Mouse (Mus musculus): ENCODE measurements at regions not wholly inside any gene's neighbourhood (a gene's known extent, or its start where the extent isn't known, plus 50 kb on each side); places are given as distances from the start of the nearest gene placed in this dataset.
A peak's percentile ranks its signal among the peaks of the same experiment; 100 is the strongest.

DNA sequence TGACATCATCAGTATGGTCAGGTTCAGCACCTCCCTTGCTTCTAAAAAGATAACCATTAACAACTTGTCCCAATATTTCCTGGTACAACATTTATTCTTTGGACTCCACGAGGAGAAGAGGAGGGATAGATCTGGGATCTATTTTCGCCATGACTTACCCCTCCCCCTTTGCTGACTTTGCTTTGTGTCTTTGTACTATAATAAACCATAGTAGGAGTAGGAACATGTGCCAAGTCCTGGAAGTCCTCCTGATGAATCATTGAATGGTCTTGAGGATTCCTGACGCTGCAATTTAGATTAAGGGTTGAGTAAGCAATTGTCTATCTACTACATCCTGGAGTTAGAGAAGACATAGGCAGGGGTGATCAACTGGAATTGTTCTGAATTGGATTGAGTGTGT, 71.2 kb downstream of the Rbm11 start:
- DNase-seq (ENCODE audit: low read depth, low spot score): no peak

DNA sequence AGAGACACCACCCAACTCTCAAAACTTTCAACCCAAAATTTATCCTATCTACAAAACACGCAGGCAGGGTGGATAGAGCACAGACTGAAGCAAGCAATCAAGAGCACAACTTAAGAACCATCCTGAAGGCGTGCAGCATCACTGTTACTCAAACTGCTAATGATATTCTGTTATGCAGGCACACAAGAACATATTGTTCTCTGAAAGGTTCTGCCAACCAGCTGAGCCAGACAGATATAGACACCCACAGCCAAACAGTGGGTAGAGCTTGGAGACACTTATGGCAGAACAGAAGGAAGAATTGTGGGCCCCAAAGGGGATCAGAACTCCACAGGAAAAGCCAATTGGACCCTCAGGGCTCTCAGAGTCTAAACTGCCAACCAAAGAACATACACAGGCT, 74.9 kb downstream of the Rbm11 start:
- peak; percentile 76 for DNase-seq (ENCODE audit: low read depth, low spot score)

DNA sequence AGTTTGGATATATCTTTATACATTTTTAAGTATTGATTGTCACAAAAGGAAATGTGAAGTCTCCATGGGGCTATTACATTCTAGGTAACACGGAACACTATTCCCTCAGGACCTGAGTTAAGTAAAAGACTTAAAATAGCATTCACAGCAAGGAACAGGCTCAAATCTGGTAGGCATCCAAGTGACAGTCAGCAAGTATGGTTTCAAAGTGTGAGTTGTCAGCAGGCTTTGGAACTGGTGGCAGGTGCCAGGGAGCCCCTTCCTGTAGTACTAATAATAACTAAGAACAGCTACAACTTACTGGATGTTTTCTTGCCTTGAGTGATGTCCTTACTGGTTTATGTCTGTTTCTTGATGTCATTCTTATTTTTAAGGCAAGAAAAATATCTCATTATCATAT, 79.5 kb downstream of the Rbm11 start:
- no peak for DNase-seq (ENCODE audit: low read depth, low spot score)

DNA sequence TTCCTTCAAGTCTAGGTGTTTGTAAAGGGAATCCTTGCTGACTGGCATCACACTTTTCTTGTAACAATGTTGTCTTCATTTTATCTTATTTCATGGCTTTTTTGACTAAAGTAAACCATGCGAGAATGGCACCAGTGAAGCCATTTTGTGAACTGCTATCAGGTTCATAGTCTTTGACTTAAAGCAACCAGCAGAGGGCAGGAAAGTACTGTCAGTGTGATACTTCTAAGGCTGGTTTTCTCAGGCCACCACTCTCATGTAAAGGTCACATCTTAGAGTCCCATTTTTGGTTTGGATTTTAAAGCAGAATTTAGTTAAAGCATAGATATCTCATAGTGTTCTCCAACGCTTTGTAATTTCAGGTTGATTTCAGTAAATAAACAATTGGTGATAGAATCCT, 83.2 kb downstream of the Rbm11 start:
- peak; percentile 28 for DNase-seq (ENCODE audit: low read depth, low spot score)

DNA sequence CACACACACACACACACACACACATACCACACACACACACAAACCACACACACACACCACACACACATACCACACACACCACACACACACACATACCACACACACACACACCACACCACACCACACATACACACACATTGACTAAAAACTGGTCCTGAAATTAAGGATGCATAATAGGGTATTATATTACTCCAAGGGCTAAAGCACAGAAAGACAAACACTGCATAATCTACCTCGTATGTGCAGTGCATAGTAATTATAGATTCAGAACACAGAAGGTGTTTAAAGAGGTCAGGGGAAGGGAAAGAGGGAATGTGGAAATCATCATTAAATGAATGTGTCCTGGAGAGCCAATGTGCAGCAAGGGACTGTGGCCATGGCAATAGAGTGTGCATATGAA, 84.5 kb downstream of the Rbm11 start:
- no peak for DNase-seq (ENCODE audit: low read depth, low spot score)

All from telencephalon, adult 2 months (tissue).